Mouse (Mus musculus) NIH3T3 (cell line): ENCODE measurements at regions not wholly inside any gene's neighbourhood (a gene's known extent, or its start where the extent isn't known, plus 50 kb on each side); places are given as distances from the start of the nearest gene placed in this dataset.
"Not testable (repeated sequence)": the region's sequence is repeated elsewhere in the genome, so short reads cannot be mapped to it uniquely, and the experiment has no call there.

Source experiments
- DNase-seq: peaks from one replicate; pipeline ENCODE4 v3.0.0-alpha.2; 2012; ENCODE audit warnings: low read depth

DNA sequence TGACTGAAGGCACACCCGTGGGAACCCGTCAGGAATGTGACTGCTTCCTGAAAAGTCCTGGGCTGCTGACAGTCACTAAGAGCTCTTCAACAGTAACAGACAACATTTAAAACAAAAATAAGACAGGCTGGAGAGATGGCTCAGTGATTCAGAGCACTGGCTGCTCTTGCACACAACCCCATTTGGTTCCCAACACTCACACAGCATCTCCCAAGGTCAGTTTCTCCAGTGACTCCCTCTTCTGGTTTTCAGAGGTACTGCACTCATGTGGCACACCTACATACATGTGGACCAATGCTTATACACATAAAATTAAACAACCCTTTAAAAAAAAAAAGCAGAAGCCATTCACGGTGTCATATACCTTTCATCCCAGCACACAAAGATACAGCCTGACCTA, 305.8 kb upstream of the Asap2 start:
- not testable (repeated sequence) for DNase-seq

GRCm38 (mm10) chr12:20697276-20697675, 293.0 kb upstream of the Asap2 start:
- peak; percentile 12 for DNase-seq
